Mouse (Mus musculus): ENCODE results near the gene Lpar2.

GRCm38 (mm10) chr8:69799946-69800345 lies 22.3 kb upstream of the Lpar2 start:
- TF ChIP-seq POLR2A (IDR thresholded peaks at IDR 0.05; ENCODE audit: insufficient read length, low read depth) (no peak), TCF12 (IDR thresholded peaks at IDR 0.05; ENCODE audit: insufficient read depth, poor library complexity, severe bottlenecking) (no peak), USF1 (IDR thresholded peaks at IDR 0.05; ENCODE audit: low read depth) (no peak), E2F4 (IDR thresholded peaks at IDR 0.05; ENCODE audit: insufficient read depth) (no peak), MYOD1 (IDR thresholded peaks at IDR 0.05; ENCODE audit: control insufficient read depth in 1 of 3, insufficient read length in 2 of 3, low read depth in 2 of 3) (no peak), REST (IDR thresholded peaks at IDR 0.05; ENCODE audit: insufficient read depth, insufficient read length) (no peak), TCF3 (IDR thresholded peaks at IDR 0.05; ENCODE audit: insufficient read length, low read depth) (no peak), POLR2AphosphoS2 (IDR thresholded peaks at IDR 0.05; ENCODE audit: insufficient read length, low read depth) (no peak), MAX (IDR thresholded peaks at IDR 0.05; ENCODE audit: low read depth) (no peak), MYOG (IDR thresholded peaks at IDR 0.05; ENCODE audit: control insufficient read depth in 1 of 3, insufficient read depth in 1 of 3, insufficient read length in 2 of 3, low read depth in 2 of 3) (no peak)
